Mouse (Mus musculus) heart, postnatal 4 days (tissue): ENCODE results near the gene Dlgap1. TPM values are rescaled to one million over a fixed set of nuclear protein-coding genes. Genes with fewer than 3 reads are reported as not detected.
A peak's percentile ranks its signal among the peaks of the same experiment; 100 is the strongest.

Experiments used
- DNase-seq: peaks from one replicate; pipeline ENCODE4 v3.0.0; 2021
- total RNA-seq, 2 experiments: library from RNA; stranded (reverse); gene quantifications; 2 replicates each; pipeline ENCODE4 v1.2.3; 2021

Dlgap1 gene
- under 1 TPM; 0.10 to 0.32 TPM for total RNA-seq

DNA sequence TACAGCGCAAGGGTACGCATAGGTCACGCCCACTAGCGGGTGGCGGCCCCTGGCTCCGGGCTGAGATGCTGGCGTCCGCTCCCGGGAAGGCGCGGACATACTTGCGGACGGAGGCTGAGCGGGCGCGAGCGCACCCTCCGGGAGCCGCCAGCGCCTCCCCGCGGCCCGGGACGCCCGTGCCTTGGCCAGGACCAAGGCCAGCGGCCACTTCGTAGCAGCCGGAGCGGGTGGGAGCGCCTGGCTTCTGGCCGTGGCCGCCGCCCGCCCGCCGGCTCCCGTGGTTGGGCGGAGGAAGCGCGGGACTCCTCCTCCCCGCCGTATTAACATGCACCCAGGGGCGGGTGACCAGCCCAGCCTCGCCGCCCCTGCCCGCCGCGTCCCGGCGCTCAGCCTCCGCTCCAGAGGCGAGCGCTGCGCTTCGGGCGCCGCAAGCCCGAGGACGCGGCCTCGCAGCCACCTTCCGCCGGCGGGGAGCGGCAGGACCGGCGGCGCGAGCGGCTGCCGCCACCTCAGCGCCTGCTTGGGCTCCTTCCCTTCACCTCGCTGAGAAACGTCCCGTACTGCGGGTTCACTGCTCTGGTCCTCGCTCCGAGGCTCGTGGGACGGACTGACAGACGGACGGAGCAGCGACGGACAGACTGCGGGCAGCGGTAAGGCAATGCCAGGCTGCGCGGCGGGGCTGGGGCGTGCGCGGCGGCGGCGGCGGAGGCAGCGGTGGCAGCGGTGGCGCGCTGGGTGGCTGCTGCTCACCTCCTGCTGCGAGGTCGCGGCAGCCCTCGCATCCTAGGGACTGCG lies at the start of gene Dlgap1:
TSS of gene Dlgap1 (plus strand) at position 53 of the 795 bp plus-strand sequence.
- DNase-seq = peak; percentile 78

DNA sequence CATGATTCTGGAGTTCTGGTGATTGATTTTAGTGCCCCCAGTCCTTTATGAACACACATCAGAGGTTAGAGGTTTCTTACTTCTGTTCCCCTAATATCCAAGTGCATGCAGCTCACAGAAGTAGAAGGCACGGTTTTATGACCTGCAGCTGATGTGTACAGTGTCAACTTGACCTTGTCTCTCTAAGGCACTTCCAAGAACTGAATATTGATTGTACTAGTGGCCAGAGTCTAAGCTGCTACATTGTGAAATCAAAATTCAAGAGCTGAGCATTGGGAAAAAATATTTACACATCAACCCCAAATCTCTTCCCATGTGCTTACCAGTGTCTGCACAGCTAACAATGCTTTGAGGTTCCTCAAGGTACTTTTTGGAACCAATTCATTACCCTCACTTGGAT lies 13.9 kb upstream of the Dlgap1 start:
- no peak for DNase-seq

DNA sequence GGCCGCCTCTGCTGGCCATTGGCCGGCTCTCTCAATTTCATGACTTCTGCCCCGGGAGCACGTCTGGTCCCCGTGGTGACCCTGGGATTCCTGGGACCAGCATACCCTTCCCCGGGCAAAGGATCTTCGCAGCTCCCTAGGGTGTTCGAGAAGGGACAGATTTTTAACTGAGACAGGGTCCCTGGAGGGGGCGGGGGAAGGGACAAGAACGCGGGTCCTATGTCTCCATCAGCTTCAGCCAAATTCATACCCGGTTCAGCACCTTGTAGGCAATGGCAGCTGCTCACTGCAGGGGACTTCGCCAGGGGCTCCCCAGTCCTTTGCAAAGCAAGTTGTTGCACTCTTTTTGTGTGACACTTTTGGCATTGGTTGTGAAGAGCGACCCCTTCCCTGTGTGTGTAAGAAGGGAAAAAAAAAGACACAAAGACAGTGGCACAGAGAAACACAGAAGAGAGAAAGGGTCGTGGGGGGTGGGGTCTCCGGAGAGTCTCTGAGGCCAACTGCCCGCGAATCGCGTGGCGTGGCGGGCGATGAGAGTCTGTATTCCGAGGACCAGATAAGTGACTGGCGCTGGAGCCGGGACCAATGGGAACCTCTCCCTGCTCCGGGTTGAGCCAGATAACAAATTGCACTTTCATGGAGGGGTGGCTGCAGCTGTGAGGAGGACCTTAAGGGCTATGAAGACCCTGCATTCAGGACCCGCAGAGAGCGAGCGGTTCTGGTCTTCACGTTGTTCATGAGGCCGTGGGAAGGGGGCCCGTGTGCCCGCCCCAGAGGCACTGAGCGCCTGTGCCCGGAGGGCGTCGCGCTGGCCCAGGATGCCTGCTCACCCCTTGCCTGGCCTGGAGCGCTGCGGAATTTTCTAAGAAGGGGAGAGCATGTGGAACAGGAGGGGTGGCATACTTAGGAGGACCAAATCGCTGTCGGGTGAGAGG lies 1.2 kb downstream of the Dlgap1 start:
- DNase-seq = no peak

DNA sequence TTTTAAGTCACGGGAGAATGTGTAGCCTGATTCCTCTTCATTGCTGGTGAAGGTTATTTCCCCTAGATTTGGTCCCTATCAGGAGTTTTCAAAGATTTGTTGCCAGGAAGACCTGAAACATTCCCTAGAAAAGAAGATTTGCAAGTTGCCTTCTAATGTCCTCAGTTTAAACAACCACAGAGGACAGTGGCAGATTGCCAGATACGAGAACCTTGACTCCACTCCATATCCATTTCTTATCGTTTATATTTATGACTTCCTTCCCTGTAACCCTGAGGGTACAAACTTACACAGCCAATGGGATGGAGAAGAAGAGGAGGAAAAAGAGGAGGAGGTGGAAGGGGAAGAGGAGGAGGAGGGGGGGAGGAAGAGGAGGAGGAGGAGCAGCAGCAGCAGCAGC lies 4.2 kb downstream of the Dlgap1 start:
- no peak for DNase-seq

DNA sequence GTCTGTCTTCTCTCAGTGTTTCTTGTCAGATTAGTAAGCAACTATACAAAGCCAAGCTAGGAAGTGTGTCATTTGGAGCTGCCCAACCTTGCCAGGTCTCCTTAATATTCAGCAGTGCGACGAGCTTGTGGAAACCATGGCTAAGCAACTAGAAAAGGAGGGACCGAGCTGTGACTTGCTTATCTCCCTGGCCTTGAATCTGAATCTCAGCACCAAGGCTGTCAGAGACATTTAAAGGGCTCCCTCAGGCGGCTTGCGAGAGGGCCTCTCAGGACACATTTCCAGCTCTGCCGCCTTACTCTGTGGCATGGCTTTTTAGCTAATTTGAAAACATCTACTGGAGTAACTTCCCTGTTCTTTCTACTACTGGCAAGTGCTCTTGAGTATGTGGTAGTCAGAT lies 5.1 kb downstream of the Dlgap1 start:
- no peak for DNase-seq

DNA sequence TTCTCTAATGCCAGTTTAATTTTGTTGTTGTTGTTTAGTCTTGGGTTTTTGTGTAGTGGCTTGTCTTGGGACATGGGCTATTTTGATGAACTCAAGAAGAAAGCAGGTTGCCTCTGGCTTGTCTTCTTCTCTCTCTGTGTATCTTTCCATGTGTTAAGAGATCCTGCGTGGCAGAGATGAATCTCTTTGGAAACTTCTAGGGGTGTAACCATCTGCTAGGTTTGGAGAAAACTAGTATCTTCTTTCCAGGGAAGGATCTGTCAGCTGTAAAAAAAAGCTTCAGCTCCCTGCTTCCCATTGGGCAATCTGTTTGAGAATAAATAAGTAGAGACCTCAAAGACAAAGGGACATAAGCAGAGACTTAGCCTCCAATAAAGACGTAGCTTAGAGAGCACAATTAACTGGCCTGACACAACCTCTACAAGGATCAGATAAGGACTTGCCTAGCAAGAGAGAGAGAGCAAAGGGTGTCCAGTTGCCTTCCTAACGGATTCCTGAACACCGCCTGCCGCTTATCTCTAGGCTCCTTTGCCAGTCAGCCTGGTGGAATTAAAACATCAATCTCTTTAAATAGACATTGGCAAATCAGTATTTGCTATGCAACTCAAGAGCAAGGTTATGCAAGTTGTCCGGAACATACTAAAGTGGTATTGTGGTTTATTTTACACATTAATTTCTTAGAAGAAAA lies 13.5 kb downstream of the Dlgap1 start:
- DNase-seq = no peak

DNA sequence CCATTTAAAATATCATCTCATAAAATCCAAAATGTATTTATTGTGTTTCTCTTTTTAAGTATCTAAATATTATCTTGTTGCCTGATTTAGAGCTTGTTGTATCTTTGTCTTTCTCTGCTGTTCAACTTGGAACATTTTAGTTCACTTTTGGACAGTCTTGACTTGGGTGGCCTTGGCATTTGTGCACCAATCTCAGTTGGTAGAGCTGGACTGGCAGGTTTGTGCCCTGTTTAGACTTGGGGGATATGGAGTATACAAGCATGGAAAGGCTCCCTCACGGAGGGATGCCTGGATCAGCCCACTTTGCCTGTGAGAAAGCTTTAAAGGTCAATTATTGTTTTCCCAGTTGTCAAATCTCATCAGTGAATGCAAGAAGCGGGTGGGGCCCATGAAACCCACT lies 27.5 kb downstream of the Dlgap1 start:
- DNase-seq = no peak

DNA sequence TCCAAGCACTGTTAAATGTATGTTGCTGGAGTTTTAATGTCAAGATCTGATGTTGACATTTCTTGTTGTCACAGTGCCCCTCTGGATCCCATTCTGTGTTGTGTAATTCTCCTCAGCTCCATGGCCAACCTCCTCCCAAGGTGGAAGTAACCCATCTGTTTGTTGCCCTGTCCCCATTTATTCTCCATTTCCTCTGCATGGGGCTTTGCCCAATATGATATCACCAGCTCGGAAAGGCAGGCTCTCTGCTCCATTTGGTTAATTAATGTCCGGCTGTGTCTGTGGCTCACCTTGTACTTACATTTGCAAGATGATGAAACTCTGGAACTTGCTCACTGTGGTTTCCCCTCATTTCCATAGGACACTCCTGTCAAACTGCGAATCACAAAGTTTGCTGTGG lies 33.2 kb downstream of the Dlgap1 start:
- no peak for DNase-seq

DNA sequence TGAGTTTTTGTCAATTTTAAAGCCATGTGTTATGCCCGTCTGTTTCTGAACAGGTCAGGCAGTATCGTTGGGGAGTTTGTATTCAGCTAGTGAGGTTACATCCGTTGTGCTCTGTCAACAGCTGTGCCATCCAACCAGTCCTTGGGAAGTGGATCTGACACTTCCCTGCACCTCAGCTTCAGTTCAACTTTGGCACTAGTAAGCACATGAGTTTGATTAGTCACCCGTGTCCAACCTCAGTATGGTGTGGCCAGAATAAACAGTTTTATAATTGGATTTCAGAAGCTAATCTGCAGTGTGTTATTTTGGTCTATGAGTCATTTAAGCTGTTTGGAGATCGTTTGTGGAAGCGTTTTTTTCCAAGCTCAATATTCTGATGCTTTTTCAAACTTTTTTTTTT lies 35.8 kb downstream of the Dlgap1 start:
- DNase-seq = no peak

DNA sequence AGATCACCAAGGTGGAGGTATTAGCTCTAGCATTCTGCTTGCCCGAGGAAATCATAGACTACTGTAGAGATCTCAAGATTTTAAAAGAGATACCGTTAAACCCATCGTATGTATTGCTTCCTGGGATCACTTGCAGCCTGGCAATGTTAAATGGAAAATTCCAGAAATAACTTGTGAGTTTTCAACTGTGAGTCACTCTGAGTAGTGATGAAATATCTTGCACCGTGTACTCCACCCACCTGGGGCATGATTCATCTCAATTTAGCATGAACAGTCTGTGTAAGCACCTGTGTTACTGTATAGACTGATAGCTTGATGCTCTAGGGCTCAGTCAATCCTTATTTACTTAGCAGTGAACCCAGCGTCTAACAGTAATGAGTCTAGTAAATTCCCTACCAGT lies 38.7 kb downstream of the Dlgap1 start:
- no peak for DNase-seq

DNA sequence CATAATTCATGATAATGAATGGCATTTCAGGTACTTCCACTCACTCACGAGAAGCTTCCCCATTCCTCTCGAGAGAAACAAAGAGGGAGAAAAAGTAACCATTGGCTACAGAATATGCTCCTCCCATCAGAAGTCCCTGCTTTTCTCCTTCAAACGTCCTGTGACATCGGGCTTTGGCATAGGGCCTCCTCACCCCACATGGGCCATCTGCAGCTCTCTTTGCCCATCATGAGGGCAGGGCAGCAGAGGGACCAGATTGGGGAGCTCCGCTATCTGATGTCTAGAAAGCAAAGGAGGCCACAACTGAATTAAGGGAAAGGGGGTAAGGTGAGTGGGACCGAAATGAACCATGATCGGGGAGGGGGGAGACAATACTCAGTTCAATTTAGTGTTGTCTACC lies 47.6 kb downstream of the Dlgap1 start:
- no peak for DNase-seq

DNA sequence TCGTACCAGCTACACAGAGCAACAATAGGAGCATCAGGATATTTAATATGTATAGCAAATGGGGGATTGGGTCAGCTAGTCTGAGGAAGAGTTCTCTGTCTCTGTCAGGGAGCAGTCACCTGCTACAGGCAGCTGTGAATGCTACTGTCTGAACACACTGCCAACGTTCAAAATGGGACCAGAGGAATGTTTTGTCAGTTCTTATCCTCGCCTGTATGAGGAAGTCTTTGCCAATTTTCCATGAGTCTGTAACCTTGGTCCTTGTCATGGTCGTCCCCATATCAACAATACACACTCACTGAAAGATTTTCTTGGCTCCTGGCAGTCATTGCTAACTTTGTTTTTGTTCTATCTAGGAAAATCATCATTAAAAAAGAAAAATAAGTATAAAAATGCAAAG lies 51.5 kb downstream of the Dlgap1 start:
- DNase-seq = no peak

DNA sequence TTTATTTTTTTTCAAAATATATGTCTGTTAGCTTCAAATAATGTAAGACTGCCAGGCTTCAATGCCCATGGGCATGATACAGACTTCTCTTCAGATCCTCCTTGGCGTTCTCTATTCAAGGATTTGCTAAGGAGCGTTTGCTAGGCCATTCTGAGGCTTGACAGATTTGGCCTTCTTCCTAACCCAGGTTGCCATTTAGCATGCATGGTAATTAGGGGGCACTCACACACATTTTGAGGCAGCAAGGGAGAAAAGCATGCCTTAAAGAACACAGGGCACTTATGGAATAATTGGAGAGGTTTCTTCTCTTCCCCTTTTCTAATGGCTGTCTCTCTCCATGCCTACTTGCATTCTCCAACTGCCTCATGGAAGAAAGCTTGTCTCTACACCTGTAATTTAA lies 53.7 kb downstream of the Dlgap1 start:
- no peak for DNase-seq

DNA sequence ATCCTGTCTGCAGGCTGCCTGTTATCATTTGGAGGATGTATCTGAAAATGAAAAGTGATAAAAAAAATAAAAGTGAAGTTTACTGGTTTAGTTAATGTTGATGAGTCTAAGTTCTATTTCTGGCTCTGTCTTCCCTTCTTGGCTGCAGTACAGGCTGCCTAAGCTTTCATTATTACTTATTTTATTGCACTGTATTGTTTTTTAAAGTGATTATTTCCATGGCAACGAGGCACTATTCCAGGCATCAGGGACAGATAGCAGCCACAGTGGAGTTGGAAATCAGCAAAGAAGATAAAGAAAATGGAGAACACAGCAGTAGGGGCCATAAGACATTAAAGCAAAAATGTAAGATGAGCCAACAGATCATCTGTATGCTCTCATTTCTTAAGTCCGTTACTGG lies 66.0 kb downstream of the Dlgap1 start:
- no peak for DNase-seq

DNA sequence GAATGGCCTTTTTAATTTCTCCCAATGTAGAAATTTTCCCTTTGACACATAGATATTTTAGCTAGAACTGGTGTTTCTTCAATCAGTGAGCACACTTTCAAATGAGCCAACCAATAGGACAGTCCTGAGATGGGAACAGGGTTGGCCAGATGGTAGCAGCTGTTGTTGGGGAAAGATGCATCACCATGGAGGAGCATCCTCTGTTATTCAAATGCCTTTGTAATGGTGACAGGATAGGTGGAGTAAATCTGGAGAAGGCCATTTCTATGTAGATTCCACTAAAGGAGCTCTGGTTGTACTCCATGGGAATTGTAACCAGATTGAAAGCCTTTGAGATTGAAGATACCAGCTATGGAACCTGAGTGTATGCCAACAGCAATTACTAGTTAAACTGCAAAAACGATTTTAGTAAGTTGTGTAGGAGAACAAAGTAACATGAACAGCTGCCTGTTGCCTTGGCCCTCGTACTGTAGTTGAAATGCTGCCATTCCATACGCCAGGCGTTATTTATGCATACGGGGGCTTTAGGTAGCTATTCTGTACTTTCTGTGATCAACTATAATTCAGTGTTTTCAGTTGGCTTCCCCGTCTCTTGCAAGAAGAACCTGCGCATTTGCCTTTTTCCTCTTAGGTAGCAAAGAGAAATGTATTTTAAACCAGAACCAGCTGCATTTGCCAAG lies 72.0 kb downstream of the Dlgap1 start:
- no peak for DNase-seq

DNA sequence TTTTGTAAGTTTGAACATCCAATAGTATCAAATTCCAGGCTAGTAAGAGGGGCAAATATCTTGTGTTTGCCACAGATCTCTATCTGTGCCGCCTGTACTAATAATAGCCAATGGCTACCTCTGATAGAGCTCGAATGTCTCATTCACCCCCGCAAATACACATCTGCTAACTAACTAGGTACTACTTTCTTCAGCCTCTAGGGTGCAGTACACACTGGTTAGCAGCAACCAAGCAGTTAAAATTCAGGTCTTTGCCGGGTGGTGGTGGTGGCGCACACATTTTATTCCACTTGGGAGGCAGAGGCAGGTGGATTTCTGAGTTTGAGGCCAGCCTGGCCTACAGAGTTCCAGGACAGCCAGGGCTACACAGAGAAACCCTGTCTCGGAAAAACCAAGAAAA lies 99.4 kb downstream of the Dlgap1 start:
- no peak for DNase-seq

DNA sequence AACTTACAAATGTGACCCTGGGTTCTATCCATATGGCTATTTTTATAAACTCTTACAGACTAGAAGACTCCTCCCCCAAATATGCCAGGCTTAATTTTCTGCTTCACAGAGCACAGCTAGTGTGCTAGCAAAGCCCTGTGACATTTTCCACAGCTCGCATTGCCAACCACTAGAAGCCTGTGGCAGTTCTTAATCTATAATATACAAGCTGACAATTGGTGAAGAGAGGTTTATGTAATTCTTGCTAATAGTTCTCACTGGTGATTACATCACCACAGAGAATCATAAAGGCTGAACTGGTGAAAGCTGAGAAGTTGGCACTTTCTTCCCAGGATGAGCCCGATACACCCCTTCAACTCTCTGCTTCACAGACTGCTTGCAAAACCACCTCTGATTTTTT lies 103.2 kb downstream of the Dlgap1 start:
- DNase-seq = no peak

DNA sequence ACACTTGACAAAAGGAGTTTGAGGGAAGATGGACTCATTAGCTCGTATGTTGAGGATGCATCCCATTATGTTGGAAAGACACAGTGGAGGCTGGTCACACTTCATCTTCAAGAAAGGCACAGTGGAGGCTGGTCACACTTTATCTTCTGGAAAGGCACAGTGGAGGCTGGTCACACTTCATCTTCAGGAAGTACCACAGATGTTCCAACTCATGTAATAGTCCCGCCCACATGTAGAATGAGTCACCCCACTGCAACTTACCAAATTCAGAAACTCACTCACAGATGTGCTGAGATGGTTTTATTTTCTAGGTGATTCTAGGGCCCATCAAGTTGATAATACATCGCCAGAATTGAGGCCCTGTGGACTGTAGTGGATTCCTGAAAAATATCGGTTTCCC lies 119.3 kb downstream of the Dlgap1 start:
- DNase-seq = no peak

DNA sequence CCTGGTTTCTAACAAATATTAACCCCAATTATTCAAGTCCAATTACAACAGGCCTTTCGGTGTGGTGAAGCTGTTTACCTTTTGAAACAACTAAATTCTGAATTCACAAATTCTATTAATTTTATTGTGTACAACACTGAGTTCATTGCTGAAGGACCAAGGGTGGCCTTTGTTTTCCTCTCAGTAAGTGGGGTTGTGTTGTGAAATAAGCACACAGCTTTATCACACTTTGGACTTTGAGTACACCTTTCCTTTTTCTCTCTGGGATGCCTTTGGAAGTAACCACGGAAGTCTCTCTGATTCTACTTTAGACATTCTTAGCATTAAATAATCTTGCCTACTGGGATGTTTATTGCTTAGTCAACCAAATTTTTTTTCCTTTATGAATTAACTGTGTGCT lies 121.9 kb downstream of the Dlgap1 start:
- no peak for DNase-seq

DNA sequence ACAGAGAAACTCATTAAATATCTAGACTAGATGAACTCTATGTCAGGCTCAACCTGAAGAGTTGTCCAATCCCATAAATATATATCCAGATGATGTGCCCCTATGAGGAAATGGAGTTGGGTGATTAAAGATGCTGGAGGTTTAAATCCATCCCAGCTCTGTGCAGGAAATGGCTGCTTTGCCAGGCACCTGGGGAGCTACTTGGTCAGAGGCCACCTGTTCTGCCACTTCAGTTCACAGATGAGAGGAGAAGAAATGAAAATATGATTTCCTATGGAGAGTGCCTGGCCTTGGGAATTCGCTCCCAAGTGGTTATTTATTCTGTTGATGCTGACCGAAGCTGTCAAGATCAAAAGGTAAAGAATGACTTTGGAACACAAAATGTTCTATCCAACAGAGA lies 160.3 kb downstream of the Dlgap1 start:
- no peak for DNase-seq

DNA sequence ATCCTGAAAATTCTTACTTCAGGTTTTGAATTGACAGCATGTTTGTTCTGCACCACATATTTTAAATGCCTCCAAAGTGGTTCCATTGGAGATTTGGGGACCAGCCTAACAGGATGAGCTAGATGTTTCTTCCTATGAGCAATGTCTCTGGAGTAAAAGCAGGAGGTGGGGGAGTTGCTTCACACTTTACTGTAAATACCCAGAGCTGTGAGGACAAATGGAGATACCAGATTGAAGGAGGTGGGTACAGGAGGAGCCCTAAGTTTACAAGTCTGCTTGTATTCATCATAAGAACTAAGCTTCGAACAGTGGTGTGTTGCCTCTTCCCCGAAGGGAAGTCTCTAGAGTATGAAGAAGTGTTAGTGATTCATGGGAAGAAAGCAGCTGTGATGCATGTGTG lies 201.0 kb downstream of the Dlgap1 start:
- no peak for DNase-seq

DNA sequence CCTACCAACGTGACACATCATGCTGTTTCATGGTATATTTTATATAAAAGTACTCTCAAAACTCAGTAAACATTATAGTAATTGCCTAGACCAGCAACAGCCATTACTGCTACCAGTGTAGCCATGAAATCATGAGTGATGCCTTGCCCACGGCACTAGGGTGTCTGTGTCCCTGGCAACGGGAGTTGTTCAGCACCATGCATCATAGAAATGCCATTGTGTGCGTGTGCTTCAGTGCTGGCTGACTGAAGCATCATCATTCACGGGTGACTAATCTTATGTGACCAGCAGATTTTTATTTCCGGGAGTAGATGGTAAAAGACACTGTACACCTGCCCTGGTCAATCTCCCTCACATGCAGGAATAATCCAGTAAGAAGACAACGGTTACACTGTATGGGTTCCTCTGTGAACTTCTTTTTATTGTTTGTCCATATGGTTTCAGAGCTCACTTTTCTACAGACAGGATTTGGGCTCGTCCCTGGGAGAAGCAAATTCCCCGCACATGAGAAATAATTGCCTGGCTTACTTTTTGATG lies 203.7 kb downstream of the Dlgap1 start:
- no peak for DNase-seq
